Mouse (Mus musculus) liver, adult 2 months (tissue): ENCODE measurements around the gene Kif6. TPM values are rescaled to one million over a fixed set of nuclear protein-coding genes. Genes with fewer than 3 reads are reported as not detected.

Source experiments
- DNase-seq: peaks from one replicate; pipeline ENCODE4 v3.0.0-alpha.2; 2011; ENCODE audit warnings: low read depth, low spot score; ENCODE audit errors: extremely low read depth
- H3K27ac ChIP-seq: fragments of 200-500 bp; replicated peaks from 2 replicates; pipeline ENCODE4 v1.5.1; 2012; ENCODE audit warnings: low read depth, mild to moderate bottlenecking, control low read depth, inconsistent platforms, low read length; ENCODE audit not compliant: insufficient read depth
- H3K27me3 ChIP-seq: fragments of 200-500 bp; 2 replicates; pipeline ENCODE4 v1.6.1; 2012; ENCODE audit warnings: mild to moderate bottlenecking, moderate library complexity, low read length, inconsistent platforms; ENCODE audit not compliant: control insufficient read depth, insufficient read depth
- H3K36me3 ChIP-seq: fragments of 200-500 bp; 2 replicates; pipeline ENCODE4 v1.6.1; 2012; ENCODE audit warnings: low read length, inconsistent platforms; ENCODE audit not compliant: control insufficient read depth, insufficient read depth
- H3K4me1 ChIP-seq: fragments of 200-500 bp; 2 replicates; pipeline ENCODE4 v1.6.1; 2011; ENCODE audit warnings: low read length; ENCODE audit not compliant: control insufficient read depth, insufficient read depth
- H3K4me3 ChIP-seq: fragments of 200-500 bp; 2 replicates; pipeline ENCODE4 v1.5.1; 2011; ENCODE audit warnings: low read depth, mild to moderate bottlenecking, control low read depth, low read length, moderate library complexity; ENCODE audit not compliant: insufficient read depth
- H3K79me2 ChIP-seq: fragments of 200-500 bp; 2 replicates; pipeline ENCODE4 v1.6.1; 2012; ENCODE audit warnings: inconsistent platforms, mild to moderate bottlenecking, low read length, moderate library complexity; ENCODE audit not compliant: control insufficient read depth, insufficient read depth
- H3K9ac ChIP-seq: fragments of 200-500 bp; 2 replicates; pipeline ENCODE4 v1.6.1; 2012; ENCODE audit warnings: low read depth, mild to moderate bottlenecking, control low read depth, inconsistent platforms, low read length
- CTCF ChIP-seq: fragments of 200-500 bp; IDR thresholded peaks from 2 replicates; pipeline ENCODE4 v1.5.1; 2011; ENCODE audit warnings: low read depth, low read length, control low read depth
- POLR2A ChIP-seq: fragments of 200-500 bp; IDR thresholded peaks from 2 replicates; pipeline ENCODE4 v1.6.1; 2011; ENCODE audit warnings: low read length, control low read depth; ENCODE audit not compliant: insufficient read depth; ENCODE audit errors: extremely low read depth
- WGBS: fragments of 180-500 bp; shearing (Covaris S2); methylation state at CpG from one replicate; pipeline ENCODE4 v1.1.7; 2018; 5-methylcytosine and 5-hydroxymethylcytosine counted together
- polyA plus RNA-seq: library from polyadenylated mRNA; depleted of rRNA; stranded (reverse); fragments of >200 nt; gene quantifications from 2 replicates; pipeline ENCODE4 v1.2.3, GENCODE M21; 2012; rRNA removed
- total RNA-seq: library from RNA; depleted of rRNA; stranded (reverse); fragments of >200 nt; gene quantifications from 2 replicates; pipeline ENCODE4 v1.2.3, GENCODE M21; 2014; rRNA removed

The Kif6 gene
- total RNA-seq (not detected in 2 replicates), polyA plus RNA-seq (not detected in 2 replicates)

DNA sequence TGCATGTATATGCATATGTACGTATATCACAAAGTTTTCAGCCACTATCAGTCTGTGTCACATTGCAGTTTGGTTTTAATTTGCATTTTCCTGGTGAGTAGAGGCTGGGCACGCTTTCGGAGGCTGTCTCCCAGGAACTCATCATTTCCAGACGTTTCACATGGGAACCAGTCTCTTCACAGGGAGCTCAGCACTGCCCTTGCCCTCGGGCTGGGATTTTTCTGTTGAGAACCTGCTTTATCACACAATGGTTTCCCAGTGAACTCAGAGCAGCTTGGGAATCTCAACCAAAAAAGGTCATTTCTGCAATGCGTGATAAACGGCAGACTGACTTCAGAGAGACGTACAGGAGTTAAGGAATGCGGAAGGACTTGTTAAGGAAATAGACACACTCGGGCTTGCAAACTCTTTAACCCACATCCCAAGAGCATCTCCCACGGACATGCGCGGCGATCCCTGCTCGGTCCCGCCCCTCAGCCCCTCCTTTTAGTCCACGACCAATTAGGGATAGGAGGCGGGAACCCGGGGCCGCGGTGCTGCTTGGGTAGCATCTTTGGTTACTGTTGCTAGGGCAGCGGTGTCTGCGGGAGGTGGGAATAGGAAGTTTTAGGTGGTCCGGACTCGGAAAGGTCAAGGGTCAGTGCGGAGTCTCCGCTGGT, at the start of gene Kif6:
TSS of gene Kif6 (plus strand) at position 560 of the 659 bp plus-strand sequence.
- Histone ChIP-seq H3K27me3 (peaks cover 4% of the 10 kb centered on the region; the same call in 1 of the 2 replicates), H3K4me1 (0 out of 2 replicates have a peak, but pooled peaks cover 4% of the 10 kb centered on the region), H3K27ac (no peak within 1 kb of the TSS), H3K4me3 (peak within 1 kb of the TSS; percentile 51), H3K9ac (peak within 1 kb of the TSS; percentile 46; the same call in 1 of the 2 replicates), H3K79me2 (no peaks in the 10 kb centered on the region), H3K36me3 (no peaks in the 10 kb centered on the region)
- no peak for TF ChIP-seq POLR2A
- TF ChIP-seq CTCF = no peak
- peak; percentile 22 for DNase-seq
- 3% methylated on average over 27 of the region's 27 CpGs for WGBS

DNA sequence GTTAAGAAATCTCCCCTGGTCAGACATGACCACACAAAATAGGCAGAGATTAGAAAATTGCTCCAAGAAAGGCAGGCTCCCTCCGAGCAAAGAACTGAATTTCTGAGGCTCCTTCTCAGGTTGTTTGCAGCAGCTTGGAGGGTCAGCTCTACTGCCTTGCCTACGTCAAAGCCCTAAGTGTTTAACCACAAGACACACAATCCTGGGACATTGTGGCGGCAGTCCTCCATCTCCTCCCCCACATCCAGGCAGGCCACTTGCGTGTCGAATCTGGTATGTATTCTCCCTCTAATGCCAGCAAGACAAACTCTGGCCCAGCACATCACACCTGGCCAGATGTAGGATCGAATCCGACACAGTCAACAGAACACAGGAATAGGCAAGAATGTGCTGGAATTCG, 46.2 kb upstream of the Kif6 start:
- Histone ChIP-seq H3K79me2 (no peaks in the 10 kb centered on the region), H3K27me3 (no peaks in the 10 kb centered on the region), H3K4me3 (no peak overlapping the region), H3K36me3 (no peaks in the 10 kb centered on the region), H3K9ac (no peak overlapping the region), H3K27ac (no peak overlapping the region), H3K4me1 (no peaks in the 10 kb centered on the region)
- TF ChIP-seq CTCF (no peak), POLR2A (no peak)
- DNase-seq = no peak
- WGBS = 71% methylated on average over 8 of the region's 8 CpGs

- Histone ChIP-seq H3K9ac (no peak overlapping the region), H3K4me3 (no peak overlapping the region), H3K36me3 (no peaks in the 10 kb centered on the region), H3K79me2 (no peaks in the 10 kb centered on the region), H3K4me1 (no peaks in the 10 kb centered on the region), H3K27ac (no peak overlapping the region), H3K27me3 (no peaks in the 10 kb centered on the region)
- 93% methylated on average over 3 of the region's 3 CpGs for WGBS
- no peak for DNase-seq
- no peak for TF ChIP-seq CTCF
- no peak for TF ChIP-seq POLR2A
Measured at GRCm38 (mm10) chr17:49577321-49577720, 37.6 kb upstream of the Kif6 start.

- DNase-seq = no peak
- TF ChIP-seq POLR2A = no peak
- TF ChIP-seq CTCF = no peak
- no peaks in the 10 kb centered on the region for H3K36me3 ChIP-seq
- H3K79me2 ChIP-seq = no peaks in the 10 kb centered on the region
- 68% methylated on average over 11 of the region's 11 CpGs for WGBS
- H3K27me3 ChIP-seq = no peaks in the 10 kb centered on the region
- H3K9ac ChIP-seq = no peak overlapping the region
- no peak overlapping the region for H3K27ac ChIP-seq
- no peak overlapping the region for H3K4me3 ChIP-seq
- H3K4me1 ChIP-seq = no peaks in the 10 kb centered on the region
Measured at GRCm38 (mm10) chr17:49582471-49582870, 32.5 kb upstream of the Kif6 start.

DNA sequence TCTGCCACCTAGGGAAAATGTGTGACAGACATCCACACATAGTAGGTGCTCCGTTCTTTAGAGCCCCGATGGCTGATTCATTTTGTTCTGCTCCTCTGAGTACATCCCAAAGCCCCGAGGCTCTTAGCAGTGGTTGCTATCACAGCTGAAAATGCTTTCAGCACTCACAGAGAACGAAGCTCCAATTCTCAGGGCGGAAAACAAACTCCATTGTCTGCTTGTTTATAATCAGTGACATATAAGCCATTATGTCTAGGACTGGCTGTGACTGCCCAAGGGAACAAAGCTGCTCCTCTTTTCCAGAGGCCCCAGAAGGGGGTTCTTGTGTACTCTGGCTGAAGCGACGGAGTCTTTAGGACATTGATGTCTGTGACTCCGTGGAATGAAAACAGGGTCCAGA, 24.9 kb upstream of the Kif6 start:
- WGBS = 35% methylated on average over 8 of the region's 8 CpGs
- H3K27ac ChIP-seq = no peak overlapping the region
- no peaks in the 10 kb centered on the region for H3K79me2 ChIP-seq
- no peak overlapping the region for H3K9ac ChIP-seq
- no peaks in the 10 kb centered on the region for H3K27me3 ChIP-seq
- TF ChIP-seq POLR2A = no peak
- TF ChIP-seq CTCF = no peak
- H3K4me3 ChIP-seq = no peak overlapping the region
- H3K4me1 ChIP-seq = no peaks in the 10 kb centered on the region
- no peaks in the 10 kb centered on the region for H3K36me3 ChIP-seq
- no peak for DNase-seq

GRCm38 (mm10) chr17:49605397-49605796, 9.5 kb upstream of the Kif6 start:
- no peak overlapping the region for H3K4me3 ChIP-seq
- TF ChIP-seq POLR2A = no peak
- TF ChIP-seq CTCF = no peak
- no peak for DNase-seq
- H3K36me3 ChIP-seq = no peaks in the 10 kb centered on the region
- WGBS = 71% methylated on average over 4 of the region's 4 CpGs
- no peak overlapping the region for H3K9ac ChIP-seq
- H3K27ac ChIP-seq = no peak overlapping the region
- no peaks in the 10 kb centered on the region for H3K27me3 ChIP-seq
- H3K4me1 ChIP-seq = no peaks in the 10 kb centered on the region
- H3K79me2 ChIP-seq = no peaks in the 10 kb centered on the region
